Mouse (Mus musculus): ENCODE data around the gene Pfkl. TPM values are rescaled to one million over a fixed set of nuclear protein-coding genes. Genes with fewer than 3 reads are reported as not detected.
"Not testable (repeated sequence)": the region's sequence is repeated elsewhere in the genome, so short reads cannot be mapped to it uniquely, and the experiment has no call there.

Pfkl gene
- total RNA-seq (2021) = 100 to 1,000 TPM in 1 of 2 experiments, 10 to 100 TPM in 1; 97.8 to 116 TPM

GRCm38 (mm10) chr10:78009945-78010293 is at the start of gene Pfkl:
TSS of gene Pfkl (minus strand) at chr10:78010083.
- DNase-seq = no peak
- intact Hi-C loops (cut with DNase I) = loop anchor here (2.0 kb wide), 1 partner anchor 25 kb away; no protein-coding TSS in a partner anchor

- intact Hi-C loops (cut with DNase I) = no loop called here
- no peak for DNase-seq
Observed at GRCm38 (mm10) chr10:78057056-78057455, 47.2 kb upstream of the Pfkl start.

- intact Hi-C loops (cut with DNase I) = no loop called here
- peak in 1 of 2 experiments; percentile 41 for DNase-seq
Observed at GRCm38 (mm10) chr10:78054633-78055565, 45.0 kb upstream of the Pfkl start.

GRCm38 (mm10) chr10:78049519-78050035 is 39.7 kb upstream of the Pfkl start:
- DNase-seq = no peak
- intact Hi-C loops (cut with DNase I) = no loop called here

- intact Hi-C loops (cut with DNase I) = no loop called here
- DNase-seq = no peak
Observed at GRCm38 (mm10) chr10:78048061-78048730, 38.3 kb upstream of the Pfkl start.

GRCm38 (mm10) chr10:78046388-78046787 is 36.5 kb upstream of the Pfkl start:
- DNase-seq = no peak
- intact Hi-C loops (cut with DNase I) = no loop called here

- intact Hi-C loops (cut with DNase I) = no loop called here
Observed at GRCm38 (mm10) chr10:78044531-78044930, 34.6 kb upstream of the Pfkl start.

GRCm38 (mm10) chr10:78043406-78043836 is 33.5 kb upstream of the Pfkl start, which contains the start of gene Aire:
TSS of gene Aire (minus strand) at chr10:78043610.
- intact Hi-C loops (cut with DNase I) = no loop called here
- peak; percentile 58 to 64 for DNase-seq

More at GRCm38 (mm10) chr10:78044531-78044930, 34.6 kb upstream of the Pfkl start:
- no peak for DNase-seq

- no peak for DNase-seq
- intact Hi-C loops (cut with DNase I) = no loop called here
Observed at GRCm38 (mm10) chr10:78042697-78043405, 33.0 kb upstream of the Pfkl start.

GRCm38 (mm10) chr10:78042096-78042495 is 32.2 kb upstream of the Pfkl start:
- DNase-seq = no peak
- intact Hi-C loops (cut with DNase I) = no loop called here

GRCm38 (mm10) chr10:78041647-78042046 is 31.8 kb upstream of the Pfkl start, which contains the start of gene Dnmt3l:
TSS of gene Dnmt3l (plus strand) at chr10:78041947.
- DNase-seq = no peak
- intact Hi-C loops (cut with DNase I) = no loop called here

GRCm38 (mm10) chr10:78037139-78037538 is 27.3 kb upstream of the Pfkl start:
- no peak for DNase-seq
- intact Hi-C loops (cut with DNase I) = no loop called here

- intact Hi-C loops (cut with DNase I) = no loop called here
- DNase-seq = no peak
Observed at GRCm38 (mm10) chr10:78031987-78032386, 22.1 kb upstream of the Pfkl start.

GRCm38 (mm10) chr10:78029080-78029479 is 19.2 kb upstream of the Pfkl start:
- DNase-seq = no peak
- intact Hi-C loops (cut with DNase I) = loop anchor here (5.0 kb wide), 2 partner anchors 38 to 133 kb away; partner anchors contain the start of gene Icosl

GRCm38 (mm10) chr10:78028129-78028528 is 18.2 kb upstream of the Pfkl start:
- peak; percentile 70 to 80 for DNase-seq
- intact Hi-C loops (cut with DNase I) = loop anchor here (5.0 kb wide), 2 partner anchors 39 to 134 kb away; partner anchors contain the start of gene Icosl

- not testable (repeated sequence) for DNase-seq
- intact Hi-C loops (cut with DNase I) = loop anchor here (5.0 kb wide), 2 partner anchors 42 to 137 kb away; partner anchors contain the start of gene Icosl
Observed at GRCm38 (mm10) chr10:78025453-78025852, 15.6 kb upstream of the Pfkl start.

- DNase-seq; intact Hi-C loops (cut with DNase I): not testable (repeated sequence)
Observed at GRCm38 (mm10) chr10:78019984-78020383, 10.1 kb upstream of the Pfkl start.

- no peak for DNase-seq
- intact Hi-C loops (cut with DNase I) = no loop called here
Observed at GRCm38 (mm10) chr10:78019291-78019690, 9.4 kb upstream of the Pfkl start.

GRCm38 (mm10) chr10:78018797-78019203 is 8.9 kb upstream of the Pfkl start:
- peak; percentile 81 to 85 for DNase-seq
- intact Hi-C loops (cut with DNase I) = no loop called here

GRCm38 (mm10) chr10:78016366-78016765 is 6.5 kb upstream of the Pfkl start:
- intact Hi-C loops (cut with DNase I) = no loop called here
- DNase-seq = no peak

All from heart, postnatal 36 days (tissue).